Mouse (Mus musculus) gastrocnemius, adult 2 months (tissue): ENCODE data around the gene Lrfn3. TPM values are rescaled to one million over a fixed set of nuclear protein-coding genes. Genes with fewer than 3 reads are reported as not detected.

Experiments used
- DNase-seq: peaks from one replicate; pipeline ENCODE4 v3.0.0; 2022
- H3K27ac ChIP-seq: fragments of 200-600 bp; 2 replicates; pipeline ENCODE4 v1.8.1; 2022; ENCODE audit warnings: mild to moderate bottlenecking
- H3K4me3 ChIP-seq: fragments of 200-600 bp; 2 replicates; pipeline ENCODE4 v1.8.1; 2022; ENCODE audit warnings: mild to moderate bottlenecking, moderate library complexity
- CTCF ChIP-seq: fragments of 200-600 bp; IDR thresholded peaks from 2 replicates; pipeline ENCODE4 v1.8.1; 2022; ENCODE audit warnings: antibody characterized with exemption, mild to moderate bottlenecking, moderate library complexity
- intact Hi-C: fragments of 180-260 bp; cut with DNase I; formaldehyde crosslinking; loops from one replicate; pipeline ENCODE4 v1.15.1; 2025
- long read RNA-seq, 2 experiments: library from polyadenylated mRNA; stranded (forward); transcript quantifications; one replicate each; pipeline ENCODE4 v2.0.0; 2021
- total RNA-seq, 2 experiments: library from RNA; stranded (reverse); gene quantifications; 2 replicates each; pipeline ENCODE4 v1.2.3; 2021

Gene Lrfn3
- 1 to 10 TPM; 3.8 to 4.3 TPM for total RNA-seq
- long read RNA-seq, experiment 1, transcript Lrfn3-201 (3 exons, 2,886 nt): major isoform, 5 of 5 reads
- long read RNA-seq, experiment 1, partial matches to known transcripts: 0 of 5 reads
- long read RNA-seq, experiment 1, other reads (novel, unspliced or antisense): 0 of 5 reads
- long read RNA-seq, experiment 2, partial matches to known transcripts: 0 of 3 reads
- long read RNA-seq, experiment 2, other reads (novel, unspliced or antisense): 0 of 3 reads

- peak within 1 kb of the TSS; percentile 72 for H3K27ac ChIP-seq
- peak within 1 kb of the TSS; percentile 77 for H3K4me3 ChIP-seq
- no peak for TF ChIP-seq CTCF
- peak; percentile 69 for DNase-seq
- intact Hi-C loops: no loop called here
Observed at GRCm38 (mm10) chr7:30362652-30363343, at the start of gene Lrfn3. Lrfn3 (minus strand) TSS chr7:30362772.

GRCm38 (mm10) chr7:30411023-30411422, 48.5 kb upstream of the Lrfn3 start:
- no peak for TF ChIP-seq CTCF
- Histone ChIP-seq H3K4me3 (no peak overlapping the region), H3K27ac (no peak overlapping the region)
- intact Hi-C loops: no loop called here
- DNase-seq: no peak

- no peak for TF ChIP-seq CTCF
- H3K4me3 ChIP-seq: no peak overlapping the region
- H3K27ac ChIP-seq: no peak overlapping the region
- intact Hi-C loops: no loop called here
- no peak for DNase-seq
Observed at GRCm38 (mm10) chr7:30409789-30410188, 47.2 kb upstream of the Lrfn3 start.

- Histone ChIP-seq H3K27ac (no peak overlapping the region), H3K4me3 (no peak overlapping the region)
- intact Hi-C loops: no loop called here
- no peak for DNase-seq
- no peak for TF ChIP-seq CTCF
Observed at GRCm38 (mm10) chr7:30408639-30409038, 46.1 kb upstream of the Lrfn3 start.

- TF ChIP-seq CTCF: no peak
- no peak for DNase-seq
- intact Hi-C loops: no loop called here
- H3K4me3 ChIP-seq: no peak overlapping the region
- no peak overlapping the region for H3K27ac ChIP-seq
Observed at GRCm38 (mm10) chr7:30402343-30402742, 39.8 kb upstream of the Lrfn3 start.

GRCm38 (mm10) chr7:30399671-30400070, 37.1 kb upstream of the Lrfn3 start:
- intact Hi-C loops: no loop called here
- Histone ChIP-seq H3K27ac (no peak overlapping the region), H3K4me3 (no peak overlapping the region)
- DNase-seq: no peak
- TF ChIP-seq CTCF: no peak

- TF ChIP-seq CTCF: peak; percentile 21; the same call in 1 of the 2 replicates
- Histone ChIP-seq H3K4me3 (no peak overlapping the region), H3K27ac (no peak overlapping the region)
- no peak for DNase-seq
- intact Hi-C loops: no loop called here
Observed at GRCm38 (mm10) chr7:30394871-30395270, 32.3 kb upstream of the Lrfn3 start.

GRCm38 (mm10) chr7:30394379-30394778, 31.8 kb upstream of the Lrfn3 start:
- Histone ChIP-seq H3K27ac (peak overlapping the region; percentile 40; the same call in 1 of the 2 replicates), H3K4me3 (no peak overlapping the region)
- intact Hi-C loops: no loop called here
- no peak for TF ChIP-seq CTCF
- no peak for DNase-seq

GRCm38 (mm10) chr7:30393631-30394030, 31.1 kb upstream of the Lrfn3 start:
- TF ChIP-seq CTCF: no peak
- peak overlapping the region; percentile 40; the same call in 1 of the 2 replicates for H3K27ac ChIP-seq
- no peak overlapping the region for H3K4me3 ChIP-seq

GRCm38 (mm10) chr7:30392746-30393520, 30.4 kb upstream of the Lrfn3 start:
- TF ChIP-seq CTCF: no peak
- intact Hi-C loops: no loop called here
- DNase-seq: no peak
- Histone ChIP-seq H3K27ac (no peak overlapping the region), H3K4me3 (no peak overlapping the region)

More at GRCm38 (mm10) chr7:30393631-30394030, 31.1 kb upstream of the Lrfn3 start:
- no peak for DNase-seq
- intact Hi-C loops: no loop called here

- intact Hi-C loops: no loop called here
- no peak overlapping the region for H3K27ac ChIP-seq
- TF ChIP-seq CTCF: no peak
Observed at GRCm38 (mm10) chr7:30384106-30384505, 21.5 kb upstream of the Lrfn3 start.

GRCm38 (mm10) chr7:30380061-30380460, 17.5 kb upstream of the Lrfn3 start:
- intact Hi-C loops: no loop called here
- no peak for DNase-seq
- no peak for TF ChIP-seq CTCF
- H3K27ac ChIP-seq: no peak overlapping the region
- H3K4me3 ChIP-seq: no peak overlapping the region

More at GRCm38 (mm10) chr7:30384106-30384505, 21.5 kb upstream of the Lrfn3 start:
- H3K4me3 ChIP-seq: no peak overlapping the region
- no peak for DNase-seq

GRCm38 (mm10) chr7:30373501-30373962, 11.0 kb upstream of the Lrfn3 start:
- Histone ChIP-seq H3K4me3 (peak overlapping the region; percentile 74), H3K27ac (peak overlapping the region; percentile 85)
- peak; percentile 92 for TF ChIP-seq CTCF
- intact Hi-C loops: loop anchor here (2.0 to 5.0 kb wide), 2 partner anchors 59 to 119 kb away; partner anchors contain the start of gene Prodh2
- DNase-seq: peak; percentile 93
